Mouse (Mus musculus): ENCODE measurements around the gene Olfr889. TPM values are rescaled to one million over a fixed set of nuclear protein-coding genes. Genes with fewer than 3 reads are reported as not detected.
"Not testable (repeated sequence)": the region's sequence is repeated elsewhere in the genome, so short reads cannot be mapped to it uniquely, and the experiment has no call there.

Olfr889 gene
- 0.11 and 0.19 TPM in 2 replicates for total RNA-seq (2021)
- long read RNA-seq, experiment 1: 0 reads
- long read RNA-seq, experiment 2: 0 reads

DNA sequence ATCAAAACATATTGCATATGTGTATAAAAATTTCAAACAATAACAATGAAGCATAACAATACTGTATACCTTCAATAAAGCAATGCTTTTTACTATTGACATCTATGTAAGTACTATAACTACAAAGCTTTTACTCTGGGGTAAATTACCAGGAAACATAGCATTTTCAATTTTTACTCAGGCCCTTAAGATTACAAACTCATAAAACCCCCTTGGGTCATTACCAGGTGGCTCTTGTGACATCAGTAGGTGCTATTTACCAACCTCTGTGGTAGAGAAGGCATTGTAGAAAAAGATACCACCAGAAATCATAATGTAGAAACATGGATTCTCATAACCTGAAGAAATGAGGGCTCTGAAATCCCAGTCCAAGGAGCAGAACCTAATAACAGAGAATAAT, at the start of gene Olfr889:
Olfr889 (plus strand) TSS at position 301 of the 400 bp plus-strand sequence.
- DNase-seq: no peak

DNA sequence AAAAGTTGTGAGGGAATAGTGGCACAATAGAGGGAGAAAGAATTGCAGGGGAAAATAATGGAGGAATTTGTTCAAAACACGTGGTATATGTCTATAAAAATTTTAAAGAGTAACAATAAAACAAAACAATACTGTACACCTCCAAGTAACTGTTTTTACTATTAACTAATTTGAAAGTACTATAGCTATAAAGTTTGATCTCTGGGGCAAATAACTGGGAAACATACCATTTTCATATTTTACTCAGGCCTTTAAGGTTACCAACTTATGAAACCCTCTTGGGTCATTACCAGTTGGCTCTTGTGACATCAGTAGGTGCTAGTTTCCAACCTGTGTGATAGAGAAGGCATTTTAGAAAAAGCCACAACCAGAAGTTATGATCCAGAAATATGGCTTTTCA, 31.2 kb upstream of the Olfr889 start, which contains the start of gene Olfr887:
Olfr887 (plus strand) TSS at position 301 of the 400 bp plus-strand sequence.
- no peak for DNase-seq

DNA sequence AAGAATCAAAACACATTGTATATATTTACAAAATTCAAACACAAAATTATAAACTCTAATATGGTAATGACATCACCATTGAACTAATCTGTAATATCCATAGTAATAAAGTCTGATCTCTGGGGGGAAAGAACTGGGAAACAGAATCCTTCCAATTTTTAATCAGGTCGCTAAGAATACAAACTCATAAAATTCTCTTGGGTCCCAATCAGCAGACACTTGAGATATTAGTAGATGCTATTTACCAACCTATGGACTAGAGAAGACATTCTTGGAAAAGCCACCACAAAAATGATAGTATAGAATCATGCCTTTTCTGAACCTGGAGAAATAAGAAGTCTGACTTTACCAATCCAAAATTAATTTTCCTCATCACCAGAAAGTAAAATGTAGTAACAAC, 7.2 kb upstream of the Olfr889 start, which contains the start of gene Olfr888:
Olfr888 (plus strand) TSS at position 301 of the 400 bp plus-strand sequence.
- no peak for DNase-seq

DNA sequence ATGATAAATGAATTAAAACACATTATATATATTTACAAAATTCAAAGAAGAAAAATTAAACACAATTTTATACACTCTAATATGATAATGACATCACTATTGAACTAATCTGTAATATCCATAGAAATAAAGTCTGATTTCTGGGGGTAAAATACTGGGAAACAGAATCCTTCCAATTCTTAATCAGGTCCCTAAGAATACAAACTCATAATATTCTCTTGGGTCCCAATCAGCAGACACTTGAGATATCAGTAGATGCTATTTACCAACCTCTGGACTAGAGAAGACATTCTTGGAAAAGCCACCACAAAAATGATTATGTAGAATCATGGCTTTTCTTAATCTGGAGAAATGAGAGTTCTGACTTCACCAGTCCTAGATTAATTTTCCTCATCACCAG, 27.2 kb downstream of the Olfr889 start, which contains the start of gene Olfr890:
Olfr890 (plus strand) TSS at position 301 of the 400 bp plus-strand sequence.
- DNase-seq: no peak

DNA sequence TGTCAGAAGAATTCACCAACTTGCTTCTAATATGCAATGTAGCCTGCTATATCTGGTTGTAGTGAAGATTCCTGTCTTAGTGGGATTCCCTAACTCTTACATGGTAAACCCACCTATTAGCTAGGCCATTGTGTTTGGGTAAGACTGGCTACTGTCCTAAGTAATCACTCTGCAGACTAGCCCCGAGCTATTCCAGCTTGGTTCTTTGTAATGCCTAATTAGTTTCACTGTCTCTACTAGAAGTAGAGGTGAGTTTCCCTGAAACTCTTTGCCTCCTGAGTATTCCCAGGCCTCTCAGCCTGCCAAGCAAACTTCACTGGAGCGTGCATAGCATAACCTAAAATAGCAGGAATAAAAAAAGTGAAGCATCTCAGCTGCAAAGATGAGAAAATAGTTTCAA, 53.3 kb downstream of the Olfr889 start:
- not testable (repeated sequence) for DNase-seq

Other genes starting within 250 kb of the Olfr889 start
- gene Olfr145, start 218.5 kb upstream of the Olfr889 start, total RNA-seq (2021): not detected in 2 replicates
- not detected in 2 replicates for gene Olfr878, start 197.4 kb upstream of the Olfr889 start, total RNA-seq (2021)
- not detected in 2 replicates for gene Olfr881, start 123.4 kb upstream of the Olfr889 start, total RNA-seq (2021)
- gene Olfr883, start 89.4 kb upstream of the Olfr889 start, total RNA-seq (2021): not detected in 2 replicates
- gene Olfr884, start 68.6 kb upstream of the Olfr889 start, total RNA-seq (2021): not detected in 2 replicates
- not detected in 2 replicates for gene Olfr885, start 53.9 kb upstream of the Olfr889 start, total RNA-seq (2021)
- gene Olfr887, start 31.1 kb upstream of the Olfr889 start, total RNA-seq (2021): not detected in 2 replicates
- gene Olfr888, start 7.1 kb upstream of the Olfr889 start, total RNA-seq (2021): not detected in 2 replicates
- gene Olfr890, start 27.3 kb downstream of the Olfr889 start, total RNA-seq (2021): not detected in 2 replicates
- gene Olfr891, start 65.6 kb downstream of the Olfr889 start, total RNA-seq (2021): not detected in 2 replicates
- gene Olfr893, start 93.2 kb downstream of the Olfr889 start, total RNA-seq (2021): not detected in 2 replicates
- gene Olfr894, start 102.9 kb downstream of the Olfr889 start, total RNA-seq (2021): not detected in 2 replicates
- not detected in 2 replicates for gene Olfr143, start 137.6 kb downstream of the Olfr889 start, total RNA-seq (2021)
- not detected in 2 replicates for gene Olfr895, start 152.7 kb downstream of the Olfr889 start, total RNA-seq (2021)
- not detected in 2 replicates for gene Olfr896-ps1, start 175.9 kb downstream of the Olfr889 start, total RNA-seq (2021)
- not detected in 2 replicates for gene Olfr25, start 213.9 kb downstream of the Olfr889 start, total RNA-seq (2021)
- gene Olfr898, start 233.2 kb downstream of the Olfr889 start, total RNA-seq (2021): not detected in 2 replicates